Mouse (Mus musculus) erythroid progenitor cell, adult 5-6 weeks (primary cell): ENCODE data around the gene Arl11. TPM values are rescaled to one million over a fixed set of nuclear protein-coding genes. Genes with fewer than 3 reads are reported as not detected.
A peak's percentile ranks its signal among the peaks of the same experiment; 100 is the strongest.
"Not testable (repeated sequence)": the region's sequence is repeated elsewhere in the genome, so short reads cannot be mapped to it uniquely, and the experiment has no call there.

Experiments used
- ATAC-seq: replicated peaks from 2 replicates; pipeline ENCODE4 v1.8.0; 2016; ENCODE audit warnings: moderate number of reproducible peaks, mild to moderate bottlenecking, moderate TSS enrichment, inconsistent platforms; ENCODE audit not compliant: poor library complexity, low FRiP score, severe bottlenecking
- total RNA-seq, 2 experiments: library from RNA; stranded (forward) in 1 of 2; stranded (reverse) in 1 of 2; fragments of 150-400 nt in 1 of 2; fragments of 186-747, 209-891 nt in 1 of 2; gene quantifications; 2 replicates each; pipeline versions ENCODE4 v1.2.3 to v1.2.4; 2015 to 2017; ENCODE audit warnings: low replicate concordance in 2 of 2

The Arl11 gene
- total RNA-seq, 2 experiments from 2014 or later = 1.3 to 4.2 TPM

GRCm38 (mm10) chr14:61327007-61327406, 17.5 kb downstream of the Arl11 start:
- not testable (repeated sequence) for ATAC-seq

DNA sequence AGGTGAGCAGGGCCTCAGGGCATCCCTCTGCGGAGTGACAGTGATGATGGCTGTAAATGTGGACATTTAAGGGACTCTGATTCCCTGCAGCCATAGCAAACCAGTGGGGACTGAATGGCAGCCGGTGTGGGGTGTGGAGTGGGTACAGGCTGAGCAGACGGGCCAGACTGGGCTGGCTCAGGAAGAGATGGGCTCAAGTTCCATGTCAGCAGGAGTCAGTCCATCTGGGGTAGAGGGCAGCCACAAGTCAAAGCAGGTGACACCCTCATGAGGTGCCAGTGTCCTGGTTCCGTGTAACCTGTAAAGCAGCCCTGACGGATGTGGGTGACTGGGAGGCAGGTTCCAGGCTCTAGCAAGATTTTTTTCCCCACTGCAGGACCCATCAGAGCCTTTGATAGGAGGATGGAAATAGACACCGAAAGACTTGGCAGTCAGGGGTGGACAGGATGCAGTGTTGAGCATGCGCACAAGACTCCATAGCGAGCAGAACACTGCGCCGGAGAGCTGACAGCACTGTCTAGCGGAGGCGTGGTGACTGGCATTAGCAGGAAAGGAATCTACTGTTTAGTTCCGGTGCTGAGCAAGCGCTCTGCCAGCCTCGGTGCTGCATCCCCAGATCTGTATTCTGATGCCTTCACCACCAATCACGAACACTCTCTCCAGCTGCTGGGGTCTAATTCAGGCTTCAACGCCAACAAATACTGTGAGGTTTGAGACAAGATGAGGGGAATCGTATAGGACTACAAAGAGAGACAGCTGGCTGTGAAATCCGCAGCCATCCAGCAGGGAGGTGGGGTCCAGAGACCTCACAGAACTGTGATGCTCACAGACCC, 18.3 kb downstream of the Arl11 start:
- no peak for ATAC-seq

GRCm38 (mm10) chr14:61330591-61330990, 21.0 kb downstream of the Arl11 start:
- no peak for ATAC-seq

GRCm38 (mm10) chr14:61330996-61331561, 21.5 kb downstream of the Arl11 start:
- peak; percentile 81 for ATAC-seq

DNA sequence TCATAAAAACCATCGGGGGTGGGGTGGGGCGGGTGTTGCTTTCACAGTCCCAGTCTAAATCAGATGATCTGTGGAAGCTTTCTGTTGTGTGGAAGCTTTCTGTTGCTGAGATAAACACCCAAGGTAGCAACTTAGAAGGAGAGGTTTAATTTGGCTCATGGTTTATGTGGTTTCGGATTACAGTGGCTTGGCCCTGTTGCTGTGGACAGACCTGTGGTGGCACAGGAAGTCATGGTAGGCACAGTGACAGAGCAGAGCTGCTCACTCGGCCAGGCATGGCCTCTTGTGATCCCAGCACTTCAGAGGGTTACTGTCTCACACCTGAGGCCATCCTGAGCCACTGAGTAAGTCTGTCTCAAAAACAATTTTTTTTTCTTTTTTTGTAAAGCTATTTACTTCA, 29.8 kb downstream of the Arl11 start:
- ATAC-seq = no peak

- no peak for ATAC-seq
Observed at GRCm38 (mm10) chr14:61344590-61344989, 35.0 kb downstream of the Arl11 start.

DNA sequence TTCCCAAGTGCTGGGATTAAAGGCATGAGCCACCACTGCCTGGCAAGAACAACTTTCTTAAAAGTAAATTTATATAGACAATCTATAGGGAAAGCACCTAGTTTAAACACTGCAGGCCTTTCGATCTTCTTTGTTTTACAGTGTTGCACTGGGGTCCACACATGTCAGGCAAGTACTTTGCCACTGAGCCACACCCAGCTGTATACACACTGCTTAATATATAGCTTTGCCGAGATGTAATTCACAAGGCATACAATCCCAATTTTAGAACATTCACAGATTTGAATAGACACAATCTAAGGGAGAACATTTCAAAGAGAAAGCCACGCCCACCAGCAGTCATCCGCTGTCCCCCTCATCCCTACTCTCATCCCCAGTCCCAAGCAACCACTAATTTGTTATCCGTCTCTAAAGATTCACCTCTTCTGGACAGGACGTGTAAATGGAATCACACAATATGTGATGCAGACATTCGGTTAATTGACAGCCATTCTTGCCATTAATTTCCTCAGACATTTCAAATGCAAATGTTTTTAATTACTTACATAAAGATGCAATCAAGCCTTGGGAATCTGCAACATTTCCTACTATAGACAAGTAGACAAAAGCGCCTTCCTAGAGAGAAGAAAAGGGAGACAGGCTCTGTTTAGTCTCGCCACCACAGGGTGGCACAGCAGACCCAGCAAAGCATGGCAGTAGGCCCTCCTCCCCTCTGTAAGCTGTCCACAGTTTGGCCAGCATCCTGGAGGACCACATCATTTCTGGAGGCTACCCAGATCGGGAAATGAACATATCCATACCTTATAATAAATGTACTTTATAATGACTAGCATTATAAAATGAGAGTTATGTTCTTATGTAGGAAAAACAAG, 37.5 kb downstream of the Arl11 start:
- ATAC-seq = no peak

GRCm38 (mm10) chr14:61349876-61350275, 40.3 kb downstream of the Arl11 start:
- ATAC-seq = no peak

GRCm38 (mm10) chr14:61350808-61351207, 41.3 kb downstream of the Arl11 start:
- no peak for ATAC-seq

DNA sequence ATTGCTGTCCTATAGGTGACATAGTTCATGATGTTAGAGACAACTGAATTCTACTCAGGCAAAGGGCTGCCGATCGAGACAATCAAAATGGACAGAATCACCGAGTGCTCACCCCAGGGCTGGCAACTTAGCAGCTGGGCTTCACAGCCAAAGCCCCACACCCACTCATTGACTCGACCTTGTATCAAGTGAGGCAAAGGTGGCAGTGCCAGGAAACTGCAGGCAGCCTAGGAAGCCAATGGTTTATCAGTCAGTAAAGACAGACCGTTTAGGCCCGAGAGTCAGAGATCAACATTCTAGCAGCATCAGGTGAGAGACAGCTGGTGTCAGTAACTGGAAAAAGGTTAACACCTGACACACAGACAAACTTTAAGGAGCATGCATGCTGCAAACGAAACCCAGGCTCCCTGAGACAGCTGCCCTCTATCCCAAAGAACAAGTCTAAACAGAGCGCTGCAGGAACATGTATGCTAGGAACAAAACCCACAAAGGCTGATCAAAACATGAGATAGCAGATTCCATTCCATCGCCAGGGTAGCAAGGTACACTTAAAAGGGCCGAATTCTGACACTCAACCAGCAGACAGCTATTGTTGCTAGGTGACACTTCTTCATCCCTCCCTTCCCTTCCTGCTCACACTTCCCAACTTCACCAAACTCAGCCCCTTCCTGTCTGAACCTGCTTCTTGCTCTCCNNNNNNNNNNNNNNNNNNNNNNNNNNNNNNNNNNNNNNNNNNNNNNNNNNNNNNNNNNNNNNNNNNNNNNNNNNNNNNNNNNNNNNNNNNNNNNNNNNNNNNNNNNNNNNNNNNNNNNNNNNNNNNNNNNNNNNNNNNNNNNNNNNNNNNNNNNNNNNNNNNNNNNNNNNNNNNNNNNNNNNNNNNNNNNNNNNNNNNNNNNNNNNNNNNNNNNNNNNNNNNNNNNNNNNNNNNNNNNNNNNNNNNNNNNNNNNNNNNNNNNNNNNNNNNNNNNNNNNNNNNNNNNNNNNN, 45.0 kb downstream of the Arl11 start:
- no peak for ATAC-seq

DNA sequence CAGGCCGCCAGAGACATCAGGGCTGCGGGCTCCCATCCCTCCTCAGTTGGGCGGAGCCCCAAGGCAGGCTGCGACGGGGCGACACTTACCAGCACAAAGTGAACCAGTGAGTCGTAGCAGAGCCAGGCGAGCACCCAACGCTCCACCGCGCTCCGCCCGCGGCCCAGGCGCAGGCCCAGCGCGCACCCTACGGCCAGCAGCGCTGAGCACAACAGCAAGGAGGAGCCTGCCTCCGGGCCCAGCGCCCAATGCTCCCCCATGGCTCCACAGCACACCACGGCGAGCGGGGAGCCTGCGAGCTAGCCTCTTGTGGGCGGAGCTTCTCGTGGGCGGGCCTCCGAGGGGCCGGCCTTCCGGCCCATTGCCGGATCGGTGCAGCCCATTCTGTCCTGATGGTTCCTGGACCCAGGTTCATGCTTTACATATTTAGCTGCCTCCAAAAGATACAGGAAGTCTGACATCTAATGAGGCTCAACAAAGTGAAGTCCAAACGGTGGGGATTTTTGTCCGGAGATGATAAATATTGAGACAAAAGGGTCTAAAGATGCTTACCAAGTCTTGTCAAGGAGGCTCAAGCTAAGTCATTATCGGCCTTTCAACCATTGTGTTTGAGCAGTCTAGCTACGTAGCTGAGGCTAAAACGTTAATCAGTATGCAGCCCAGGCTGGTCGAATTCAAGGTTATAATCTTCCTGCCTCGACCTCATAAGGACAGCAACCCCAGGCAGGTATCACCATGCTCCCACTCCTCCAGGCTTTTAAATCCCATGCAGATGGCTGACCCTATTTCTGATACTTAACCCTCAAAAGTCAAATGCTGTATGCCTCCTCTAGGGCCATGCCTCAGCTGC, 50.8 kb downstream of the Arl11 start, which contains the start of gene Ebpl:
Gene Ebpl (minus strand): TSS at position 309 of the 850 bp plus-strand sequence.
- peak; percentile 97 for ATAC-seq

DNA sequence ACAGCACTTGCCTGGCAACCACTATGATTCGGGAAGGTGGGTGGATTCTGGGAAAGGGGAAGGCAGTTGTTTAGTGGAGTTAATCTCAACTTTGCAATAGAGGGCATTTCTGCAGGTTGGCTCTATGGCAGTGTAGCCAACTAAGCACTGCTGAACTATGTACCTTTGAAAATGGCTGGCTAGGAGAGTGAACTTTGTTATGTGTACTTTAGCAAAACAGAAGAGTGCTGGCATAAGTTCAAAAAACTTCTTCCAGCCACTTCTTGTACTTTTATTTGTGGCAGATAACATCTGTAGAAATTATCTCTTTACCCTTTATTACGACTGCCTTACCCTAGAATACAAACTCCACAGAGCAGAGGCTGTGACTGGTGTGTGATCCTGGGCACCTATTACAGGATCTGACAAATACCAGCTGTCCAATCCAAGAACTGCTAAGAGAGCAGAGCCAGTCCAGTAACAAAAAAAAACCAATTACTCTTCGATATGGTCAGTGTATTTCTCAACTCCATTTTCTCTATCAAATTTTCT, 51.5 kb downstream of the Arl11 start:
- no peak for ATAC-seq

Other genes with a start within 250 kb of the Arl11 start
- gene Sacs, start 171.3 kb upstream of the Arl11 start, total RNA-seq (2015; ENCODE audit: low replicate concordance) = 24.1 and 27.2 TPM in 2 replicates
- gene Sacs, start 171.3 kb upstream of the Arl11 start, total RNA-seq (2017; ENCODE audit: low replicate concordance) = 22.5 and 28.0 TPM in 2 replicates
- not detected in 2 replicates for gene Sgcg, start 51.3 kb upstream of the Arl11 start, total RNA-seq (2015; ENCODE audit: low replicate concordance)
- not detected in 2 replicates for gene Sgcg, start 51.3 kb upstream of the Arl11 start, total RNA-seq (2017; ENCODE audit: low replicate concordance)
- gene Ebpl, start 50.7 kb downstream of the Arl11 start, total RNA-seq (2015; ENCODE audit: low replicate concordance) = 2.9 TPM in 1 of 2 replicates, not detected in the other
- 0.26 and 0.30 TPM in 2 replicates for gene Ebpl, start 50.7 kb downstream of the Arl11 start, total RNA-seq (2017; ENCODE audit: low replicate concordance)
- 52.3 and 53.7 TPM in 2 replicates for gene Kpna3, start 130.1 kb downstream of the Arl11 start, total RNA-seq (2015; ENCODE audit: low replicate concordance)
- 31.3 and 39.1 TPM in 2 replicates for gene Kpna3, start 130.1 kb downstream of the Arl11 start, total RNA-seq (2017; ENCODE audit: low replicate concordance)
- 1.4 TPM in 1 of 2 replicates, not detected in the other for gene Spryd7, start 247.1 kb downstream of the Arl11 start, total RNA-seq (2015; ENCODE audit: low replicate concordance)
- gene Spryd7, start 247.1 kb downstream of the Arl11 start, total RNA-seq (2017; ENCODE audit: low replicate concordance) = 0.77 and 3.3 TPM in 2 replicates